Mouse (Mus musculus) hindbrain, postnatal 0 days (tissue): Measurements from ENCODE around the gene Flvcr2. TPM values are rescaled to one million over a fixed set of nuclear protein-coding genes. Genes with fewer than 3 reads are reported as not detected.
A peak's percentile ranks its signal among the peaks of the same experiment; 100 is the strongest.

Experiments used
- ATAC-seq: fragments of 200-750 bp; cut with Nextera tagmentation; 2 replicates; pipeline ENCODE4 v1.8.0; 2017; ENCODE audit warnings: mild to moderate bottlenecking, moderate TSS enrichment, moderate library complexity
- DNase-seq: peaks from one replicate; pipeline ENCODE4 v3.0.0-alpha.2; 2015; ENCODE audit warnings: low spot score
- H3K27ac ChIP-seq: fragments of 300-500 bp; sonication (generic); 2 replicates; pipeline ENCODE4 v1.5.1; 2014; ENCODE audit warnings: mild to moderate bottlenecking
- H3K27me3 ChIP-seq: fragments of 300-500 bp; sonication (generic); 2 replicates; pipeline ENCODE4 v1.6.1; 2014; ENCODE audit warnings: low read length, mixed read lengths; ENCODE audit not compliant: insufficient read depth
- H3K36me3 ChIP-seq: fragments of 300-500 bp; sonication (generic); 2 replicates; pipeline ENCODE4 v1.6.1; 2014; ENCODE audit warnings: low read length, mixed read lengths; ENCODE audit not compliant: insufficient read depth
- H3K4me1 ChIP-seq: fragments of 300-500 bp; sonication (generic); 2 replicates; pipeline ENCODE4 v1.6.1; 2014; ENCODE audit warnings: antibody characterized with exemption, low read length, mixed read lengths; ENCODE audit not compliant: insufficient read depth
- H3K4me2 ChIP-seq: fragments of 300-500 bp; sonication (generic); 2 replicates; pipeline ENCODE4 v1.6.1; 2014; ENCODE audit warnings: low read depth, mild to moderate bottlenecking, low read length, moderate library complexity, mixed read lengths
- H3K4me3 ChIP-seq: fragments of 300-500 bp; sonication (generic); 2 replicates; pipeline ENCODE4 v1.5.1; 2014; ENCODE audit warnings: low read length
- H3K9ac ChIP-seq: fragments of 300-500 bp; sonication (generic); replicated peaks from 2 replicates; pipeline ENCODE4 v1.6.1; 2014; ENCODE audit warnings: mild to moderate bottlenecking, low read length, moderate library complexity, mixed read lengths
- H3K9me3 ChIP-seq: fragments of 300-500 bp; sonication (generic); 2 replicates; pipeline ENCODE4 v1.6.1; 2016; ENCODE audit warnings: low read length, mixed read lengths
- CTCF ChIP-seq: IDR thresholded peaks from 2 replicates; pipeline ENCODE4 v1.5.1; 2016; ENCODE audit warnings: antibody characterized with exemption, control low read depth, low read depth
- WGBS: fragments of 180-500 bp; shearing (Covaris S2); extraction: QIAGEN DNeasy Blood & Tissue Kit; methylation state at CpG from one replicate; pipeline ENCODE4 v1.1.7; 2014; 5-methylcytosine and 5-hydroxymethylcytosine counted together
- microRNA-seq, 2 experiments: library from miRNA; unstranded; fragments of <30 nt; microRNA quantifications; one replicate each; pipeline ENCODE4; 2016
- polyA plus RNA-seq: library from polyadenylated mRNA; unstranded; fragments of >200 nt; fragmentation: Nextera tagmentation; extraction: Ambion mirVana; gene quantifications from 2 replicates; pipeline ENCODE4 v1.2.1, GENCODE M21; 2015
- total RNA-seq: library from RNA; depleted of rRNA; stranded (reverse); fragments of >200 nt; gene quantifications from 2 replicates; pipeline ENCODE4 v1.2.3, GENCODE M21; 2014; rRNA removed

Gene Flvcr2
- total and polyA plus RNA-seq, 2 experiments from 2014 or later = 4.3 to 9.5 TPM

DNA sequence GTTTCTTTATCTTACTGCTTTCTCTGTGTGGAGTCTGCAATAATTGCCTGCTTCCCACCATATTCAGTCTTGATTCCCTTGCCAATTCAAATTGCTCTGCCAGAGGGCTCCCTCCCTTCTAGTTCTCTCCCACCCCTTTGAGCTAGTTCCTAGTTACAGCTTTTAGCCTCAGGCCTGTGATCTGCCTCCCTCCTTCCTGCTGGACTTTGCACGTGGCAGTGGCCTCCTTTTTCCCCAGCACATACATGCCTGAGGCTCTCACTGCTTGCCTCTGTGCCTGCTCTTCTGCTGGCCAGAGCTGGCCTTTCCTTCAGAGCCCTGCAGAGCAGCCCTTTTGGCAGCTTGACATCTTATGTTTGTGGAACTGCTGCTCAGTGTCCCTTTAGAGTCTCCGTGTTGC, 116.2 kb downstream of the Flvcr2 start:
- no peak for TF ChIP-seq CTCF
- Histone ChIP-seq H3K4me3 (no peak overlapping the region), H3K4me1 (peaks cover 6% of the 10 kb centered on the region; the same call in 1 of the 2 replicates), H3K9ac (no peak overlapping the region), H3K4me2 (no peak overlapping the region), H3K9me3 (no peaks in the 10 kb centered on the region), H3K36me3 (no peaks in the 10 kb centered on the region), H3K27ac (peak overlapping the region; percentile 23), H3K27me3 (no peaks in the 10 kb centered on the region)
- ATAC-seq = peak; percentile 76; the same call in 1 of the 2 replicates
- 32% methylated on average over 2 of the region's 2 CpGs for WGBS
- DNase-seq = peak; percentile 49

Small RNAs within 50 kb of the gene (microRNA-seq; reads per million reads assigned to microRNA genes)
- gene Gm47285 = 0 reads per million in 2 experiments

Other genes with a start within 250 kb of the Flvcr2 start
- gene Jdp2, start 147.5 kb upstream of the Flvcr2 start, total RNA-seq = 11.2 and 15.4 TPM in 2 replicates
- gene Jdp2, start 147.5 kb upstream of the Flvcr2 start, polyA plus RNA-seq = 0.68 and 0.89 TPM in 2 replicates
- 0.54 TPM in 1 of 2 replicates, not detected in the other for gene Batf, start 59.9 kb upstream of the Flvcr2 start, total RNA-seq
- 1.0 and 1.5 TPM in 2 replicates for gene Batf, start 59.9 kb upstream of the Flvcr2 start, polyA plus RNA-seq
- gene Erg28, start 78.0 kb downstream of the Flvcr2 start, total RNA-seq = 79.8 and 96.2 TPM in 2 replicates
- 105 and 116 TPM in 2 replicates for gene Erg28, start 78.0 kb downstream of the Flvcr2 start, polyA plus RNA-seq
- 10.2 and 23.9 TPM in 2 replicates for gene Ttll5, start 78.1 kb downstream of the Flvcr2 start, total RNA-seq
- gene Ttll5, start 78.1 kb downstream of the Flvcr2 start, polyA plus RNA-seq = 10.4 and 12.2 TPM in 2 replicates